Mouse (Mus musculus) brain, embryonic 18.5 days (tissue): ENCODE results near the gene Tpcn1.

ENCODE experiments used
- DNase-seq: peaks from one replicate; pipeline ENCODE4 v3.0.0-alpha.2; 2012; ENCODE audit warnings: low read depth, low spot score

The Tpcn1 gene

DNA sequence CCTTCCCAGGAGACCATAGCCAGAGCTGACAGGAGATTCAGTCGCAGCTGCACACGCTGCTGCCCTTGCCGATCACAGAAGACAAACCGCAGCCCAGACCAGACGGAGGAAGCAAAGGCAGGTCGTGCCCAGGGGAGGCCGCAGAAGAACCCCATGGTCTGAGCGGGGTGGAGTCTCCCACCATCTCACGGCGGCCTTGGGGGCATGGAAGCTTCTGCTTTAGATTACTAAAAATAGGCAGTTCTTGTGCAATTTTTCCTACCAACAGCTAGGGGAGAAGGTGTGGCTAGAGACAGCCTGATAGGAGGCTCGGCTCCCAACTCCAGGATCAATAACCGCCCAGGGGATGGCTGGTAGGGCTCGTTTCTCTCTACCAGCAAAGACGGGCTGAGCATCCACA is 29.7 kb downstream of the Tpcn1 start:
- no peak for DNase-seq

DNA sequence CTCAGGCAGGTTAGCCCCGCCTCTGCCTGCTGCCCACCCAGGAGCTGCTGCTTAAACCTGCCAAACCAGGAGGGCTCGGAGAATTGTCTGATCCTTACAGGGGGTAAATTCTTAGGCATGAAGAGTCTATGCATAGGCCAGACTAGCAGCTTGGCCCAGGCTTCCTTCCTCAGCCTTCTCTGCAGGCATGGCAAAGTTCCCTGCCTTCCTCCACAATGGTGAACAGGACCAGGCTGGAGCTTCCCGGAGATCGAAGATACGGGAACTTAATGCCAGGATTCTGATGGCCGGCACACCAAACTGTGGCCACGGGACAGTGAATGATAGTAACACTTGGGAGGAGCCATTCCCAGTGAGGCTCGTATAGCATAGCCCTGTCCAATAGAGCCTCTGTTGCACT is 30.4 kb downstream of the Tpcn1 start:
- no peak for DNase-seq

DNA sequence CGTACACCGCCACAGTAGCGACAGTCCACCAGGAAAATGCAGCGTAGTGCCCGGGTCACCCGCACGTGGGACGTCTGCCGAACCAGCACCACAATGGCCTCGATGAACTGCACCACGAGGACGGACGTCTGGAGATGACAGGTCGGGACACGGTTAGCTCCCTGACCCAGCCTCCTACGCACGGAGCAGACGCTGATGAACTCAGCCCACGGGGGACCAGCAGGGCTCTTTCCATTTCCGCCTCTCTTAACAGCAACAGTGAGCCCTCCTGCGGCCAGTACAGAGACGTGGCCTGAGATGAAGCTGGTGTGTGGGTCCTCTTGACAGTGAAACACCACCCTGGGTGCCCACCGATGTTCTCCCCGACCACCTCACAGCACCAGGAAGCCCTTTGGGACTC is 32.6 kb downstream of the Tpcn1 start:
- DNase-seq = no peak

DNA sequence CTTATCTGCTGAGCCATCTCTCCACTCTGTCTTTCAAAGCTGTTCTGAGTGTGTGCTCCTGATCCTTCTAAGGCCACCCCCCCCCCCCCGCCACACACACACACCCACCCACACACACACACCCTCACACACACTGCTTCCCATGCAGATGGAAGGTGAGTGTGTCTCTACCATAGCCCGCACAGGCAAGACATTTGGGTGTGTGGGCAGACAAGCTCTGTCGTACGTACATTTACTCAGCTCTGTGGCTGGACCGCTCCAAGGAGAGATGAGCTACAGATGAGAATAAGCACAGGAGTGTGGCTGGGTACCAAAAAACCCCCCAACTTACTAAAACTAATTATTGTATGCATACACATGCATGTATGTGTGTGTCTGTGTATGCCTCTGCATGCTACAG is 37.8 kb downstream of the Tpcn1 start:
- no peak for DNase-seq

DNA sequence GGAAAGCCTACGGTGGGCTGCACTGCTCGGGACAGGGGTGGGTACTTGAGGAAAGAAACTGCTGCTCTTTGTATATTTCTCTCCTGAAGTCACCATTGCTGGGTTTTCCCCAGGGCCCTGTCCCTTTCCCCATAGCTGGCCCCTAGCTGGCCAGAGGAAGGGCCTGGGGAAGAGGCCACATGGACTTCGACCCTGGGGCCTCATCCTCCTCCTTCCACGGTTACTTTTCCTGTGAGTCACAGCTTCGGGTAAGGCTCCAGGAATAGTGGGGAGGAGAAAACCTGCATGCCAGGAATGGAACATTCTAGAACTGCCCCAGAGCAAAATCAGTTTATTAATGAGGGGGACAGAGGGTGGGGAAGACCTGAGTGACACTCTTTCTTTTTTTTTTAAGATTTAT is 38.3 kb downstream of the Tpcn1 start:
- no peak for DNase-seq

DNA sequence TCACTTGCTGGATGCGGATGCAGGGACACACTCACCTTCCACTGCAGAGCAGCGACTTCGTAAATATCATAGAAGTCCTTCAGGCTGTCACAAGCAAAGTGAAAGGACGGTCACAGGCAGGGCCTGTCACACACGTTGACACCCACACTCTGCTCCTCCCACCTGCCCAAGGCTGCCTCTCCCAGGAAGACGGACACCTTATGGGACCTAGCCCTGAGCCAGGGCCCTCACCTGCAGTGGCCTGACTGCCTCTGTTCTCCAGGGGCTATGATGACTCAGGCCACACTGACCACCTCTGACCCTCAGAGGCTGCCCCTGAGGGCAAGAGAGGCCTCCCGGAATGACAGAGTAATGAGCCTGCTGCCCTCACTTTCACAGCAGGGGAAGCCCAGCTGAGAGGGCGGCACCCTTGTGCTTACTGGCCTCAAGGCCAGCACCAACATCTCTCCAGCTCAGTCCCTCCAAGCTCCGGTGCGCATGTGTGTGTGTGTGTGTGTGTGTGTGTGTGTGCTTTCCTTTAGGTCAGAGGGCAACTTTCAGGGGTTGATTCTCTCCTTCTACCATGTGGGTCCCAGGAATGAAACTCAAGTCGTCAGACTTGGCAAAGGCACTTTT is 40.1 kb downstream of the Tpcn1 start:
- DNase-seq = no peak

DNA sequence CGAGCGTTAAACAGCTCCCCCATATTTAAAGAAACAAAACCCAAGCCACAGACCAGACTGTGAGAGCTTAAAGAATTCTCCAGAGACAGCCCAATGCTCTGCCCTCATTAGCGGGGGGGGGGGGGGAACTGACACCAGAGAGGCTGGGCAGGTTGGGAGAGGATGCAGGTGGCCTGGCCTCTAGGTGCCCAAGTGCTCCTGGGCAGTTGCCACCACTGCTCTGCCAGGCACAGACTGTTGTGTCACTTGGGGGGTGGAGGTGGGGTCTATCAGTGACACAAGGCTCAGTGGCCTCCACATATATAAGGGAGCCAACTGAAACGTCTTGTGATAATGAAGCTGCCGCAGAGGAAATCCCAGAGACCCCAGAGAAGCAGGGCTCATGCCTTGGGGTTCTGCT is 51.8 kb downstream of the Tpcn1 start:
- DNase-seq = no peak

DNA sequence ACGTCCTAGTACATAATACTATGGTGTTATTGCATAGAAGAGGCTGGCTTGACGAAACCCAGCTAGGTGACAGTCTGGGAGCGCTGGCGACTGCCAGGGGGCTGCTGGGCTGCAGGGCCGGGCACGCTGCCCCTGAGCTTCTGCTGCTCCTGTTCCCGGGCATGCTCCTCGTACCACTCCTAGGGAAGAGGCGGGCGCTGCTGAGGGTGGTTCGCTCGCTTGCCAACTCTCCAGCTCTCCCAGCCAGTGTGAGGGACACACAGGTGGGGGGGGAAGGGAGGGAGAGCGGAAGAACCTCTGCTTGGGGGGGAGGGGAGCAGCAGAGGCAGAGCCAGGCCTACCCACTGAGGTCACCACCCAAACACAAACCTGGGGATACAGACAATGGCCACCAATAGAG is 52.4 kb downstream of the Tpcn1 start:
- no peak for DNase-seq

DNA sequence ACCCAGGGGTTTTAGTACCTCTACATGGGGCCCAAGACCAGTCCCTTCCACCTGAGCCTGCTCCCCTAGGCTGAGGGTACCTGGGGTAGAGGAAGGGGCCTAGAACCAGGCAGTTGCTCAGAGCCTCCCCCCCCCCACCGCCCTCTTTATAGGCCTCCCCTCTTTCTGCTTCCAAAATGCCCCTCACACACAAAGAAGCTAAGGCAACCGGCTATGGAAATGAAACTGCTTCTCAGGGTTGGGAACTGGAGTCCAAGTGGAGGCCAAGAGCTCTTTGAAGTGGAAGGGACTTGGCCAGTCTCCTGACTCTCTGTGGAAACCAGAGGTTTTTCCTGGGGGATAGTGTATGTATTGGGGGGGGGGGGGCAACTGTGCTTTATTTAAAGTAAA is 53.8 kb downstream of the Tpcn1 start:
- peak; percentile 34 for DNase-seq

DNA sequence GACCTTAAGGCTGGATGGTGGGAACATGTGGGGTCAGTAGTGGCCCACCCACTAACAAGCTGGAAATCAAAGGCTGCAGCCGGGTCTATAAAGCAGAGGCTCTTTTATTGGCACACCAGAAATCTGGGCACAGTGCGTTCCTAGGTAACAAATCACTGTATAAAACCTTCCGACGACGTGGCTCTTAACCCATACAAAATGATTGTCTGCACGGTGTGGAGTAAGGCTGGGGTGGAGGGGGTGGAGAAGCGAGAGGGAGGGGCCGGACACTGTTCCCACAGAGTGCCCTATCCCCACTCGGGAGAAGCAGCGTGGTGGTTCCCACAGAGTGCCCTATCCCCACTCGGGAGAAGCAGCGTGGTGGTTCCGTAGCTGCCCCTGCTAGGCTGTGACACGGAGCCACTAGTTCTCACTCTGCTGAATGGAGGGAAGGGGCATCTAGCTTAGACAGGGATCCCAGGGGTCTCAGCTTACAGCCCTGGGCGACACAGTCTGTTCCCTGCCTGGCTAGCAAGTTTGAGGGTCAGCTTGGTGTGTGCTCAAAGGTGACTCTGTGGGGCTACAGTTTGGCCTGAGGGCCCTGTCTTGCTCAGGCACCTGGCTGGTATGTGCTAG is 54.3 kb downstream of the Tpcn1 start:
- no peak for DNase-seq

DNA sequence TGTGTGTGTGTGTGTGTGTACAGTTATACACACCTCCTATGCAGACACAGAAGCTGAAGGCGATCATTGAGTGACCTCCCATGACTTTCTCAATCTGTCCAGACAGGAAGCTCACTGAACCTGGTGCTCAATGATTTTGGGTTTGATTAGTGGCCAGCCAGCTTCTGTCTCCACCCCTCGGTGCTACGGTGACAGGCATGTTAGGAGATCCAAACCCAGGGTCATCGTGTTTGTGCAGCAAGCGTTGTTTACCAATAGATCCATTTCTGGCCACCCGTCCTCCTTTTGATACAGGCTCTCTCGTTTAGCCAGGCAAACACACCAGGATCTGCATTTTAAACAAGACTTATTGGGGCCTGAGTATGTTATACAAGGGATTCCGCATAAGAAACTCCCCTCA is 56.8 kb downstream of the Tpcn1 start:
- DNase-seq = no peak

DNA sequence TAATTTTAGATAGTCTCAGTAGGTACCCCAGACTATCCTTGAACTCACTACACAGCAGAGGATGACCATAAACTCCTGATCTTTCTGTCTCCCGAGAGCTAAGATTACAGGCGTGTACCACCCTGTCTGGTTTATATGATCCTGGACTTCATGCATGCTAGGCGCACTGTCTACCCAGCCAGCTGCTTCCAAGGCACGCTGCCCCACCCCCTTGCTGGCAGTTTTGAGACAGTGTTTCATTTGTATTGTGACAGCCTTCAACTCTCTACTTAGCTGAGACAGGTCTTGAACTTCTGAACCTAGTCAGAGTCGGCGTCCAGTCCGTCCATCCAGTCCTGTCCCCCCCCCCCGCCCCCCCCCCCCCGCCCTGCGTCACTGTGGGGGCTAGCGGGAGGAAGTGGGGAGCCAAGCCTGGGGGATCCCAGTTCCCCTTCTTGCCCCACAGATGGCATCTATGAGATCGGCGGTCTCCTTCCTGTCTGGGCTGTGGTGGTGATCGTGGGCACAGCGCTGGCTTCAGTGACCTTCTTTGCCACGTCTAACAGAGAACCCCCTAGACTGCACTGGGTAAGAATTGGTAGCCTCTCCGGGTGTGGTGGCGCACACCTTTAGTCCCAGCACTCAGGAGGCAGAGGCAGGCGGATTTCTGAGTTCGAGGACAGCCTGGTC is 61.0 kb downstream of the Tpcn1 start:
- DNase-seq = no peak

DNA sequence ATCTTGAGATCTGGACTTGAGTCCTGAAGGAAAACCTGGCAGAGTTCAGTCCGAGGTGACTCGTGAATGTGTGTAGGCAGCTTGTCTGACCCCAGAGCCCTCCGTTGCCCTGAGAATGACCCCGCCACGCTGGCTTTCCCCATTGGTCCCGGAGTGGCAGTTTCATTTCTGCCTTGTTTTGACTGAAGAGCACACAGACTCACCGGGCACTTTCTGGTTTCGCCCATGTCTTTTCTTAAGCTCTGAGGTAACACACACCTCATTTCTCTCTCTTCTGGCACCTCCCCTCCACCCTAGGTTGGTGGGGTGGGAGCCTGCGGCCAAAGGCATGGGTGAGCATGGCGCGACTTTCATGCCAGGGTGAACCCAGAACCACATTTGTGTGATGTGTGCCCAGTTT is 62.2 kb downstream of the Tpcn1 start:
- DNase-seq = no peak

DNA sequence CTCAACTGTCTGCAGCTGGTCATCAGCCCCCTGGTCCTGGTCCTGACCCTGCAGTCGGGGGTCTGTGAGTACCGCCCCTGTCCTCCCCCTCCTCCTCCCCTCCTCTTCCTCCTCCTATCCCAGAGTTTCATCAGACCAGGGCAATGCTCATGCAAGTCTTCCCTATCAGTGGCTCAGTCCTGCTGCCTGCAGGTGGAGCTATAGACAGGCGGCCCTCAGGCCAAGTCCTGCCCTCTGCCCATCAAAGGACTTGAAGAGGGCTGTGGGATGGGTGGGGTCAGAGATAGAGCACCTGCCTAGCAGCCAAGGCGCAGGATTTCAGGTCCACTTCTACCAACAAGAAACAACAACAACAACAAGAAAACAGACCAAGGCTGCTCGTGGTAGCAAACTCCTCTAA is 62.7 kb downstream of the Tpcn1 start:
- DNase-seq = no peak

DNA sequence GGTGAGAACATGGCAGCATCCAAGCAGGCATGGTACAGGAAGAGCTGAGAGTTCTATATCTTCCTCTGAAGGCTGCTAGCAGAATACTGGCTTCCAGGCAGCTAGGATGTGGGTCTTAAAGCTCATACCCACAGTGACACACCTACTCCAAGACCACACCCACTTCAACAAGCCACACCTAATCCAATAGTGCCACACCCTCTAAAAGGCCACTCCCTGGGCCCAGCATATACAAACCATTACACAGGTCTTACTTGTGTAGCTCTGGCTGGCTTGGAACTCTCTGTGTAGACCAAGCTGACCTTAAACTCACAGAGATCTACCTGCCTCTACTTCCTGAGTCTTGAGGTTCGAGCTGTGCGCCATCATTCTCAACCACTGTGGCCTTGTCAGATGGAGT is 63.7 kb downstream of the Tpcn1 start:
- no peak for DNase-seq

DNA sequence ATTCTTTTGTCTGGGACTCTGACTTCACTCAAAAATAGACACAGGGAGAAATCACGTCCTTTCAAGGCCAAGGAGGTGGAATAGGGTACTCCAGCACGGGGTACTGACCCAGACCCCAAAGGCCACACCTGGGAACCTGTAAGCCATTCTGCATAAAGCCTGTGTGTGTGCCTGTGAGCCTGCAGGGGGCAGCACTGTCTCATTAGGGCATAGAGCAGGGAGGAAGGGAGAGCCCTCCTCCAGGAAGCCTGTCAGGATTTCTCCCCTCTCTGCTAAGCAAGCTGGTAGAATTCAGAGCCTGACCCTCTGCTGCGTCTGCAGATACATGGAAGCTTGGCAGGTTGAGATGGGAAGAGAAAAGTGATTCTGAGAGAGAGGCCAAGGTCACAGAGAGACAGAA is 65.8 kb downstream of the Tpcn1 start:
- DNase-seq = no peak

DNA sequence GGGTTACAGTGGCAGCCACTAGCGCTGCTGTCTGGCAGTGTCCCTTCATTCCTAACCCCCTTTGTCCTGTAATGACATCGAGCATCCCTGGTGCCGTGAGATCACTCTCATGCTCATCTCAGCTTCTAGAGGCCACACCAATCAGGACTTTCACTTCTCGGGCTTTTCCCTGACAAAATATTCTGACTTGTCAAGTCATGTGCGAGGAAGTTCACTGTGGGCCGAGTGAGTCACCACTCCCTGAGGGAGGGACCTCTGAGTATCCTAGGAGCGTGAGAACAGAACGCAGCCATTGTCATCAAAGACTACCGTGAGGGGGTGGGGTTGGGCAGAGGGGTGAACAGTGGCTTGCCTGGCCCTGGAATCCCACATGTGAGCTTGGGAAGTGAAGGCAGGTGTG is 70.9 kb downstream of the Tpcn1 start:
- no peak for DNase-seq

DNA sequence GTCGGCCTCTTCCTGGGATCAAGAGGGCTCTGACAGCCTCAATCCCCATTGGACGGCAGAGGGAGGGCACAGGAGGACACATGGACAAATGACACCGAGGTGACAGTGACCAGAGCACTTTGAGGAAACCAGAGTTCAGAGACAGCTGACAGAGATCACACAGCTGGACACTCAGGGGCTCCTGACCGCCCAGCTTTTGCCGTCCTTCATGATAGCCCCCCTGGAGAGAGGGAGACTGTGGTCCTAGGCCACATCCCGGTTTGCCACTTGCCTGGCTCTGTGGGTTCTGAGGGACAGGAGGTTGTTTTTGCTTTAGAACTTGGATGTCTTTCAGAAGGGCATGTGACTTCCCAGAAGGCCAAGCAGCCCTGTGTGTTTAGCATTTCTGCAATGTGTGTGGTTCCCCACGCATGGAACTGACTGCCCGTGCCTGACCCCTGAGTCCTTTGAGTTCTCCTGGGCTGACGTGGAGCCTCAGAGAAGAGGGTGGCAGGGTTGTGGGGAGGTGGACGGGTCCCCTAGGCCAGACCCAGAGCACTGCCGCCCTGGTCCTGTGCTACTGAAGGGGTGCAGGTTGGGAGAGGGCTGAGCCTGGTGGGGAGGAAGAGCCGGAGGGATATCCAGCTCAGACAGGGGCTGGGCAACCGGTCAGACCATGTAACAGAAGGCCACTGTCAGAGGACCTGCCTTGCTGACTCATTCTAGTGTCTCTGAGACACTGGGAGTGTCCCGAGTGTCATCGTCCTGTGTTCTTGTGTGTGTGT is 72.1 kb downstream of the Tpcn1 start:
- DNase-seq = no peak

DNA sequence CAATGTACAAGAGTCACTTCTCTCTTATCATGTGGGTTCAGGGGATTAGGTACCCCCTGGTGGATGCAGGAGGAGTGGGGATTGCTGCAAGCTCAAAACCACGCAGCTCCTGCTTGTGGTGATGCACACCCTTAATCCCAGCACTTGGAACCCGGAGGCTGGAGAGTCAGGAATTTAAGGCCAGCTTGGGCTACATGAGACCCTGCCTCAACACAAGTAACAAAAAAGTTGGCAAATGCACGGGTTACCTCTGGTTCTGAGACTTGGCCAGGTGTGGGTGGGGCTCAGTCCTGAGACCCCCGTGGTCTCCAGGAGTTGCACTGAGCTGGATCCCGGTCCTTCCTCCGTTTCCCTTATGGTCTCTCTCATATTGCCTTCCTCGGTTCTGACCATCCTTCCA is 73.0 kb downstream of the Tpcn1 start:
- no peak for DNase-seq

DNA sequence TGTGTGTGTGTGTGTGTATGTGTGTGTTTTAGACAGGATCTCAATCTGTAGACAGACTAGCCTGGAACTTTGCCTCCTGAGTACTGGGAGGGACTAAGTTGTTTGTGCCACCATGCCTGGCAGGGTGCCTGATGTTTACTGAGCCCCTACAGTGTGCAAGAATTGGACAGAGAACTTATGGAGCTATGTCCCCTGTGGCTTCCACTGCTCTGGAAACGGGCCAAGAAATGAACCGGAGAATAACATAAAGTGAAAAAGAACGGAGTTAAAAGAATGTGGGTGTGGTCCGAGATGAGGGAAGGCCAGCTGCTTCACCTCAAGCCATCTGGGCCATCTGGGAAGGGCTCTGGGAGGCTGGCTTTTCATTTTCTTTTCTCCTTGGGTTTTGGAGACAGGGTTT is 73.7 kb downstream of the Tpcn1 start:
- DNase-seq = no peak

DNA sequence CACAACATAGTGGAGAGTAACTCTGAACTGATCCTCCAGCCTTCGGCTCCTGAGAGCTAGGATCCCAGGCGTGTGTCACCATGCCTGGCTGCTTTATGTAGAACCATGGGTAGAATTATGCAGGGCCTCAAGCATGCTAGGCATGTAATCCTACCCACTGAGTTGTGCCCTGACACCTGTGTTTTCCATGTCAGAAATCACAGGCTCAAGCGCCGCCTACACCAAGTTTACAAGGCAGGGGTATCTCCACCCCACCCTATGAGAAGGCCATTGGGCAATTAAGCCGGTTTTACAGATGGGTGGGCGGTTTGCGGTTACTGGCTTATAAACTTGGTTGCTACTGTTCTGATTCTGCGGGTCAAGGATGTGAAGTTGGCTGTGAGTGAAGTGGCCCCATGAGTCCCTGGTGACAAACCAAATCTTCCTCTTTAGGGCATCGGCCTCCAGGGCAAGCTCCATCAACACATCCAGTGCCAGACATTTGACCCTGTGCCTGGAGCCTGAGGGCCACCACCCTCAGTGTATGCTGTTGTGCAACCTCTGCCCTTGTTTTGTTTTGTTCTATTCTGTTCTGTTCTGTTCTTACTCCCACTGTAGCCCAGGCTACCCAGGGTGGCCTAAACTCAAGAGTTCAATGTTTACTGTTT is 74.3 kb downstream of the Tpcn1 start:
- no peak for DNase-seq

DNA sequence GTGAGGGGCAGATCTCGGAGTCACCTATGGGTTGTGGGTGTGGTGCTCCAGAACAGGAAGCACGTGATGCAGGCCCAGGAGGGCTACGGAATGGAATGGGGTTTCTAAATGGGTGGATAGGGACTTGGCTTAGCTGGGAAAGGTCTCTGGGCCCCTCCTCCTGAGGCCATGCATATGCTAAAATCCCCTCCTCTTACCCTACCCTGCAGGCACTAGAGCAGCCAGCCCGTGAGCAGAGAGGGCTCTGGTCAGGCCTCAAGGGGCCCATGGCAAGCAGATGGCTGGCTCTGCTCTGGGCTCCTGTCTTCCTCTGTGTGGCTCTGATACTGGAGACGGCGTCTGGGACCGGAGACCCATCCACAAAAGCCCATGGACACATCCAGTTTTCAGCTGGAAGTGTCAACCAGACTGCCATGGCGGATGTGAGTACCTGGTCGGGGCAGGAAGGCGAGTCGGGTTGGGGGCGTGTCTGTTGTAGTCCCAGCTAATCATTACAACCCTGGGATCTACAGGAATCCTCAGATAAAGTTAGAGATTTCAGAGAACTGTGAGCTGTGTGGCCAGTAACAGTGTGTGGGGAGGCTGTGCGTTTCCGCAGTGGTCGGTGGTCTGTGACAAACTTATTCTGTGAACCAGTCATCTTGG is 75.4 kb downstream of the Tpcn1 start:
- no peak for DNase-seq
